Mouse (Mus musculus) monocyte, adult 2 months (primary cell): ENCODE measurements at regions not wholly inside any gene's neighbourhood (a gene's known extent, or its start where the extent isn't known, plus 50 kb on each side); places are given as distances from the start of the nearest gene placed in this dataset.

Source experiments
- DNase-seq, 2 experiments: peaks; one replicate each; pipeline ENCODE4 v3.0.0; 2022; ENCODE audit warnings: low spot score in 2 of 2, low read depth in 1 of 2

- no peak for DNase-seq
Observed at GRCm38 (mm10) chrX:99548284-99549019, 77.4 kb upstream of the Pja1 start.

- no peak for DNase-seq
Observed at GRCm38 (mm10) chrX:99544410-99544809, 73.3 kb upstream of the Pja1 start.

DNA sequence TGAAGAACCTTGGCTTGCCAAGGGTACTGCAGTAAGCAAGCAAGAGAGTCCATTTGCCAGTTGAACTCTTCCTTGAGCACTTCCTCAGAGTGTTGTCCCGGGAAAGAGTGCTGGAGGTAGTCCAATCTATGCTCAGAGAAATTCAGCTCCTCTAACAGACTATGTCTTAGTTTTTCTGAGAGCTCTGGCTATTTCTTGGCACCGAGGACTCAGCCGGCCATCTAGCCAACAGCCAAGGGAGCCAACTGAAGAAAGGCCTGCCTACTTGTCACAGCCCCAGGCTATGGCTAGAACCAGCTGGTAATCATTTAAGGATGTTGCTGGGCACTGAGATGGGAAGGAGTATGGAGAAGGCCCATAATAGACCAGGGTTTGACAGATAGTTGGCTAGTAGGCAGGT is 70.8 kb upstream of the Pja1 start:
- DNase-seq: no peak

DNA sequence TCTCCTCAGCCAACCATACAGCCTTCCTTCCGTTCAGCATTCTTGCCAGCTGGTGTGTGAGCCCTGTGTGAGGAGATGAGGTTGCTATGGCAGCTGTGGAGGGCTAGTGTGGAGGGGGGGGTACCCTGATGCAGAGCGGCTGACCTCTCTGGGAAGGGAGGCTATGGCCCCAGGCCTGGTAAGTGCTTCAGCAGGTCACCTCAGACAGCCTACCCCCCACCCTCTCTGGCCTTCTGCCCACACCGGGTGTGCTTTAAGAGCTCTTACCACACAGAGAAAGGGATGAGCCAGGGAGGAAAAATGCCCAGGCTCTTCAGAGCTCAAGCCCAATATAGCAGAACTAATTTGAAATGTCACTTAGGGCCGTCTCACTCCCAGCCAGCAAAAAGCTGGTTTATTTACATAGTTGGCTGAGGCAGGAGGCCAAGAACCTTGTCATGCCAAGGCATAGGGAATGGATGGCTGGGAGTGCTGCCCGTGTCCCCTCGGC is 69.1 kb upstream of the Pja1 start:
- DNase-seq: no peak

GRCm38 (mm10) chrX:99539684-99540083 is 68.6 kb upstream of the Pja1 start:
- no peak for DNase-seq

DNA sequence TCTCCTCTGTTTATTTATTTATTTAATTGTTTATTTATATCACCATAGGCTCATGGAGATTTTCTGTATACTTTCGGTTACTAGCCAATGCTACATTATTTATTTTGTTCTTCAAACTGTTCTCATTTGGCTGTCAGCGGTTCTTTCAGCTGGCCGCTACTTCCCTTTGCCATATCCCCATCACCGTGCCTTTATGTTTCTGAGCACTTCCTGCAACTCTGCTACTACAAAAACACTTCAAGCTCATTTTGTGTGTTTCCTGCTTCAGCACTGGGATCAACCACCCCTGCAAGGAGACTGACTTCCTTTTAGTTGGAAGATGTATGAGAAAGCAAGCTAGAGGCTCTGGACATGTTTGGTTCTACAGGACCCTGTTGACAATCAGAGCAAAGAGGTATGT is 66.7 kb upstream of the Pja1 start:
- no peak for DNase-seq

DNA sequence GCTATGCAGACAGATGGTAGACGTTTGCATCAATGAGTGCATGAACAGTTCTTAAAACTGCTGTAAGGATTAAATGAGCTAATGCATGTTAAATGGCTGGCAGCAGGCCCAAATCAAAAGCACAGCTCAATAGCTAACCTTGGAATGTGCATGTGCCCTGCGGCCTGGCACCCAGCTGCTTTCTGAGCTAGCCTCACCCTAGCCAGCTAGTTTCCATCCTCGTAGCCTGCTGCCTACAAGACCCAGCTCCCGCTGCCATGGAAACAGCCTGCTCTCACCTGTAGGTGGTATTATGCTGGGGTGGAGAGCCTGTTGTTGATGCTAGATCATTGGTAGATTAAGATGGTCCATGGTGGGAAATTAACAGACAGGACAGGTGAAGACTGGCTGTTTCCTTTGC is 63.8 kb upstream of the Pja1 start:
- DNase-seq: no peak

GRCm38 (mm10) chrX:99531154-99531553 is 60.1 kb upstream of the Pja1 start:
- no peak for DNase-seq

- no peak for DNase-seq
Observed at GRCm38 (mm10) chrX:99530511-99530910, 59.4 kb upstream of the Pja1 start.

GRCm38 (mm10) chrX:99523306-99523705 is 52.2 kb upstream of the Pja1 start:
- no peak for DNase-seq

- peak; percentile 8 to 32 for DNase-seq
Observed at GRCm38 (mm10) chrX:99522830-99523229, 51.8 kb upstream of the Pja1 start.

GRCm38 (mm10) chrX:99522289-99522688 is 51.2 kb upstream of the Pja1 start:
- DNase-seq: no peak

GRCm38 (mm10) chrX:99521866-99522265 is 50.8 kb upstream of the Pja1 start:
- no peak for DNase-seq
